Mouse (Mus musculus) midbrain, postnatal 0 days (tissue): ENCODE measurements around the gene Setd4. TPM values are rescaled to one million over a fixed set of nuclear protein-coding genes. Genes with fewer than 3 reads are reported as not detected.
"Not testable (repeated sequence)": the region's sequence is repeated elsewhere in the genome, so short reads cannot be mapped to it uniquely, and the experiment has no call there.

Source experiments
- ATAC-seq: fragments of 200-750 bp; cut with Nextera tagmentation; 2 replicates; pipeline ENCODE4 v1.8.0; 2017; ENCODE audit warnings: moderate number of reproducible peaks, mild to moderate bottlenecking, moderate TSS enrichment, moderate library complexity; ENCODE audit not compliant: low FRiP score
- DNase-seq: peaks from one replicate; pipeline ENCODE4 v3.0.0-alpha.2; 2015; ENCODE audit warnings: low spot score
- H3K27ac ChIP-seq: fragments of 300-500 bp; sonication (generic); 2 replicates; pipeline ENCODE4 v1.5.1; 2014; ENCODE audit warnings: low read depth, mild to moderate bottlenecking, low read length, mixed read lengths
- H3K27me3 ChIP-seq: fragments of 300-500 bp; sonication (generic); 2 replicates; pipeline ENCODE4 v1.6.1; 2014; ENCODE audit warnings: low read length, control low read depth, mixed read lengths; ENCODE audit not compliant: insufficient read depth
- H3K36me3 ChIP-seq: fragments of 300-500 bp; sonication (generic); 2 replicates; pipeline ENCODE4 v1.6.1; 2014; ENCODE audit warnings: low read length, control low read depth, mixed read lengths; ENCODE audit not compliant: insufficient read depth
- H3K4me1 ChIP-seq: fragments of 300-500 bp; sonication (generic); 2 replicates; pipeline ENCODE4 v1.6.1; 2014; ENCODE audit warnings: mild to moderate bottlenecking, control low read depth, antibody characterized with exemption, low read length, mixed read lengths; ENCODE audit not compliant: insufficient read depth
- H3K4me2 ChIP-seq: fragments of 300-500 bp; sonication (generic); 2 replicates; pipeline ENCODE4 v1.6.1; 2014; ENCODE audit warnings: low read depth, mild to moderate bottlenecking, low read length, mixed read lengths; ENCODE audit not compliant: poor library complexity, severe bottlenecking
- H3K4me3 ChIP-seq: fragments of 300-500 bp; sonication (generic); 2 replicates; pipeline ENCODE4 v1.5.1; 2014; ENCODE audit warnings: low read depth, mild to moderate bottlenecking, low read length, moderate library complexity
- H3K9ac ChIP-seq: fragments of 300-500 bp; sonication (generic); replicated peaks from 2 replicates; pipeline ENCODE4 v1.6.1; 2014; ENCODE audit warnings: mild to moderate bottlenecking, low read length, moderate library complexity, mixed read lengths; ENCODE audit not compliant: poor library complexity, severe bottlenecking
- H3K9me3 ChIP-seq: fragments of 300-500 bp; sonication (generic); 2 replicates; pipeline ENCODE4 v1.6.1; 2016; ENCODE audit warnings: low read length, control low read depth
- CTCF ChIP-seq: IDR thresholded peaks from 2 replicates; pipeline ENCODE4 v1.5.1; 2016; ENCODE audit warnings: antibody characterized with exemption, mild to moderate bottlenecking
- WGBS: fragments of 180-500 bp; shearing (Covaris S2); extraction: QIAGEN DNeasy Blood & Tissue Kit; methylation state at CpG from one replicate; pipeline ENCODE4 v1.1.7; 2014; 5-methylcytosine and 5-hydroxymethylcytosine counted together
- polyA plus RNA-seq: library from polyadenylated mRNA; unstranded; fragments of >200 nt; fragmentation: Nextera tagmentation; extraction: Ambion mirVana; gene quantifications from 2 replicates; pipeline ENCODE4 v1.2.1, GENCODE M21; 2015
- total RNA-seq: library from RNA; depleted of rRNA; stranded (reverse); fragments of >200 nt; gene quantifications from 2 replicates; pipeline ENCODE4 v1.2.3, GENCODE M21; 2014

Setd4 gene
- total and polyA plus RNA-seq, 2 experiments from 2014 or later = 14.9 to 20.3 TPM

GRCm38 (mm10) chr16:93624671-93625070 lies 20.8 kb upstream of the Setd4 start:
- Histone ChIP-seq H3K4me2 (no peak overlapping the region), H3K4me3 (no peak overlapping the region), H3K36me3 (no peaks in the 10 kb centered on the region), H3K27me3 (no peaks in the 10 kb centered on the region), H3K27ac (no peak overlapping the region), H3K9ac (no peak overlapping the region), H3K4me1 (no peaks in the 10 kb centered on the region), H3K9me3 (no peaks in the 10 kb centered on the region)
- ATAC-seq (no peak), DNase-seq (no peak)
- TF ChIP-seq CTCF = no peak
- WGBS = 79% methylated on average over 4 of the region's 4 CpGs

- H3K4me2 ChIP-seq, H3K4me3 ChIP-seq, H3K36me3 ChIP-seq, H3K27me3 ChIP-seq, DNase-seq, H3K9ac ChIP-seq, ATAC-seq, H3K4me1 ChIP-seq, H3K9me3 ChIP-seq, H3K27ac ChIP-seq: not testable (repeated sequence)
- 88% methylated on average over 4 of the region's 4 CpGs for WGBS
Observed at GRCm38 (mm10) chr16:93623759-93624158, 19.9 kb upstream of the Setd4 start.

GRCm38 (mm10) chr16:93615118-93615870 lies 11.4 kb upstream of the Setd4 start:
- WGBS = 43% methylated on average over 5 of the region's 5 CpGs
- Histone ChIP-seq H3K4me1 (no peaks in the 10 kb centered on the region), H3K9me3 (no peaks in the 10 kb centered on the region), H3K4me3 (no peak overlapping the region), H3K27me3 (no peaks in the 10 kb centered on the region), H3K36me3 (0 out of 2 replicates have a peak, but pooled peaks cover 3% of the 10 kb centered on the region), H3K4me2 (no peak overlapping the region), H3K27ac (no peak overlapping the region), H3K9ac (no peak overlapping the region)
- TF ChIP-seq CTCF = peak; percentile 67
- DNase-seq = peak; percentile 29
- ATAC-seq = no peak

GRCm38 (mm10) chr16:93610961-93611360 lies 7.1 kb upstream of the Setd4 start:
- ATAC-seq = no peak
- H3K4me3 ChIP-seq = no peak overlapping the region

GRCm38 (mm10) chr16:93609796-93610195 lies 5.9 kb upstream of the Setd4 start:
- Histone ChIP-seq H3K4me3 (no peak overlapping the region), H3K36me3 (0 out of 2 replicates have a peak, but pooled peaks cover 3% of the 10 kb centered on the region), H3K9ac (no peak overlapping the region), H3K27me3 (no peaks in the 10 kb centered on the region; the same call in 1 of the 2 replicates), H3K9me3 (no peaks in the 10 kb centered on the region), H3K27ac (no peak overlapping the region), H3K4me1 (no peaks in the 10 kb centered on the region; the same call in 1 of the 2 replicates), H3K4me2 (no peak overlapping the region)
- TF ChIP-seq CTCF = no peak
- DNase-seq = no peak
- no peak for ATAC-seq
- WGBS = 96% methylated on average over 4 of the region's 4 CpGs

More at GRCm38 (mm10) chr16:93610961-93611360, 7.1 kb upstream of the Setd4 start:
- H3K27me3 ChIP-seq = no peaks in the 10 kb centered on the region
- no peak overlapping the region for H3K9ac ChIP-seq
- no peak for DNase-seq
- no peak overlapping the region for H3K4me2 ChIP-seq
- H3K4me1 ChIP-seq = no peaks in the 10 kb centered on the region; the same call in 1 of the 2 replicates
- H3K36me3 ChIP-seq = 0 out of 2 replicates have a peak, but pooled peaks cover 3% of the 10 kb centered on the region
- H3K27ac ChIP-seq = no peak overlapping the region
- WGBS = 94% methylated on average over 4 of the region's 4 CpGs
- TF ChIP-seq CTCF = no peak
- no peaks in the 10 kb centered on the region for H3K9me3 ChIP-seq

- Histone ChIP-seq H3K36me3 (0 out of 2 replicates have a peak, but pooled peaks cover 3% of the 10 kb centered on the region), H3K4me3 (peak overlapping the region; percentile 60), H3K9me3 (no peaks in the 10 kb centered on the region), H3K27ac (no peak overlapping the region), H3K4me2 (peak overlapping the region; percentile 83), H3K27me3 (no peaks in the 10 kb centered on the region; the same call in 1 of the 2 replicates), H3K9ac (no peak overlapping the region), H3K4me1 (no peaks in the 10 kb centered on the region; the same call in 1 of the 2 replicates)
- no peak for TF ChIP-seq CTCF
- no peak for DNase-seq
- ATAC-seq = no peak
- 73% methylated on average over 8 of the region's 8 CpGs for WGBS
Observed at GRCm38 (mm10) chr16:93608731-93609130, 4.9 kb upstream of the Setd4 start.
